Mouse (Mus musculus): ENCODE results near the gene Fam83e.
A peak's percentile ranks its signal among the peaks of the same experiment; 100 is the strongest.

The Fam83e gene

DNA sequence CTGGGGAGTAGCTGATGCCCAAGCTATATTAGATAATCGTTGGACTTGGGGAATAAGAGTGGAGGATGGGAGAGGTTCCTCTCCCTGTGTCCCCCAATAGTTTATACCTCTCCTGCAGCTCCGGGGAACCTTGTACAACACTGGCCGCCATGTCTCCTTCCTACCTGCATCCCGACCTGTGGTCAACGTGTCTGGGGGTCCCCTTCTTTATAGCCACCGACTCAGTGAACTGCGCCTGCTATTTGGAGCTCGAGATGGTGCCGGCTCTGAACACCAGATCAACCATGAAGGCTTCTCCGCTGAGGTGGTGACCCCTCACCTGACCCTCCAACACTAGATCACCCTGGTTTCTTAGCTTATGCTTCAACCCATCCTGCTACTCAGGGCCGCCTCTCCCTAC, 18.7 kb upstream of the Fam83e start:
- DNase-seq: peak in 1 of 2 experiments; percentile 35

DNA sequence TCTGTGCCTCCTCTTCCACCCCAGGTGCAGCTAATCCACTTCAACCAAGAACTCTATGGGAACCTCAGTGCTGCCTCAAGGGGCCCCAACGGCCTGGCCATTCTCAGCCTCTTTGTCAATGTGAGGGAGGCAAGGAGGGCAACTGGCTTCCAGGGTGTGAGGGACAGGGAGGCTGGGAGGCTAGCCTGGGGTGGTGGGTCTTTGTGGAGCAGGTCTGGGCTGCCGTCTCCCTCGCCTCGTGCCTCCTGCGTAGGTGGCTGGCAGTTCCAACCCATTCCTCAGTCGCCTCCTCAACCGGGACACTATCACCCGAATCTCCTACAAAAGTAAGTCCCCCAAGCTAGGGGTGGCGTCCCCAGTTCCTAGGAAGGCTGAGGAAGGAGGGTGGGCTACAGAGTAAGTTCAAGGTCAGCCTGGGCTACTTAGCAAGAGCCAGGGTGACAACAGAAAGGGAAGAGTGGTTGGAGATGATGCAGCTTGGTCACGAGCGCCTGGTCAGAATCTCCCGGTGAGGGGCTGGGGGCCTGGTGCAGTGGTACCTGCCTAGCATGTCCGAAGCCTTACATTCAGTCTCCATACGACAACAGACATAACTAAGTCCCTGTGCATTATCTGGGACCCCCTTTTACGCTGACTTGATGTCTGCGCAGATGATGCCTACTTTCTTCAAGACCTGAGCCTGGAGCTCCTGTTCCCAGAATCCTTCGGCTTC, 18.0 kb upstream of the Fam83e start:
- peak in 1 of 2 experiments; percentile 33 for DNase-seq

DNA sequence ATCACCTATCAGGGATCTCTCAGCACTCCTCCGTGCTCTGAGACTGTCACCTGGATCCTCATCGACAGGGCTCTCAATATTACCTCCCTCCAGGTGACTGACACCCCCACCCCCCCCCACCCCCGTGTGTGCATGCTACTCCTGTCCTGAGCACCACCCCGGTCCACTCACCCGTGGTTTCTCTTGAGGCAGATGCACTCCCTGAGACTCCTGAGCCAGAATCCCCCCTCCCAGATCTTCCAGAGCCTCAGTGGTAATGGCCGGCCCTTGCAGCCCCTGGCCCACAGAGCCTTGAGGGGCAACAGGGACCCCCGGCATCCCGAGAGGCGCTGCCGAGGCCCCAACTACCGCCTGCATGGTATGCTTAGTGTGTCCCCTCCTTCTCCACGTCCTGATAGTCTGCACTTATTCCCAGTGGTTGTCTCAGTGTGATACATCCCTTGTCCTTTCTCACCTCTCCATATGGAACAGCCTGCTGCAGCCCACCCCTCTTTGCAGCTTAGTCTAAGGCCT, 17.4 kb upstream of the Fam83e start:
- DNase-seq: no peak

DNA sequence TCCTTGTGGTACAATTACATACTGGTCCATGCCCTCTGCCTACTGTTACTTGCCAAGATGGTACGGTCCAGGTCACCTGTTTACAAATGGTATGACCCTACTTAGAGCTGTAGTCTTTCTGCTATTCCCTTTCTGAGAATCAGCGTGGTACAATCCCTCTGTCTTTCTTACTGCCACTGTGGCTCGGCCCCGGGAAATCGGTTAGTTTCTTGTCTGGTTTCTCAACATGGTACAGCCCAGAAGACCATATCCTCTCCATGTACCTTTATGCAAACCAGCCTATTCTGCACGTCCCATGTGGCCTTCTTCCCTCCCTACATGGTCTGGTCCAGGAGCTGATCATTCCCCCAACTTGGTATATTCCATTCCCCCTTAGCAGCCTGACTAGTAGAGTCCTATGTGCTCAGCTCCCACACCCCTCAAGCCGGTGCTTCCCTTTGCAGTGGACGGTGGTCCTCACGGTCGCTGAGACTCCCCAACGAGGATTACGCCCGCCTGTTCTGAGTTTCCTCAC, 16.9 kb upstream of the Fam83e start:
- DNase-seq: peak; percentile 81 to 91

DNA sequence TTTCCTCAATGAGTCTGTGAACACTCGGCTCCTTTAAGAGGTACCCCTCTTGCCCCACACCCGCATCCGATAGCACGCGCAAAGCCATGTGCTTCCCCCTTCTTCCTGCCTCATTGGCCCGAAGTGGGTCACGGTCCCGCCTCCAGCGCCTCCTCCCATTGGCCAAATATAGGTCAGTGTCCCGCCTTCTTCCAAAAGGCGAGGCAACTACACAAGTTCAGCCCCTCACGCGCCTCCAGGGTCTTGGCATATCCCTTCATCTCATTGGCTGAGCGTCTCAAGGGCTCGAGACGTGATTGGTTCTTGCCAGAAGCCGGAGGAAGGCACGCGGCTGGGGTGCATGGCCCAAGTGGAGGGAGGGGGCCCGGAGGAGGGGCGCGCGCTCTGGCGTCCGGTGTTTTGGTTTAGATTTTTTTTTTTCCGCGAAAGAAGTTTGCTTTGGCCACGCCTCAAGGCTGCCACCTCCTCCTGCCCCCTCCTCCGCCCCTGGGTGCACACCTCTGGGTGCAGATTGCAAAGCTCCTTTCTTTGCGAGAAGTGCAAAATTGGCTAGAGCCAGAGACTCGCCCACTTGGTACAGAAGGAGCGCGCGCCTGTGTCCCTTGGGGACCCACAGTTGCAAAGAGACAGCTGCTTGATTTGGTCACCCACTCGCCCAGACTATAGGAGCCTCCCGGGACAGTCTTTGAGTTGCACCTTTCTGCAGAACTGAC, 16.1 kb upstream of the Fam83e start, which contains the start of gene Dbp:
Gene Dbp, plus strand, starts transcription at position 359 of the 713 bp plus-strand sequence.
- peak; percentile 100 for DNase-seq

DNA sequence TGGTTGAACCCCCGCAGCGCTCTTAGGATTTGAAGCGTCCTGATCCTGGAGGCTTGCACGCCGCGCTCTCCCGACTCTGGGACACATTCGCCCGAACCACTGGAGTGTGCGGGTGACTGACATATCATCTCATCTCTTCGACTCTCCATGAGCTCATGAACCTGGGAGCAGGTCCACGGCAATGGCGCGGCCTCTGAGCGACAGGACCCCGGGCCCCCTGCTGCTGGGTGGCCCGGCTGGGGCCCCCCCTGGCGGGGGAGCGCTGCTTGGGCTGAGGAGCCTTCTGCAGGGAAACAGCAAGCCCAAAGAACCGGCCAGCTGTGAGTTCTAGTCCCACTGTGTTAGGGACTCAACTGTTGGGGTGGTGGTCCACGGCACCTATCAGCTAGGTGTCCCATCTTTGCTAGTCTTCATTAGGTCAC, 15.6 kb upstream of the Fam83e start:
- no peak for DNase-seq

DNA sequence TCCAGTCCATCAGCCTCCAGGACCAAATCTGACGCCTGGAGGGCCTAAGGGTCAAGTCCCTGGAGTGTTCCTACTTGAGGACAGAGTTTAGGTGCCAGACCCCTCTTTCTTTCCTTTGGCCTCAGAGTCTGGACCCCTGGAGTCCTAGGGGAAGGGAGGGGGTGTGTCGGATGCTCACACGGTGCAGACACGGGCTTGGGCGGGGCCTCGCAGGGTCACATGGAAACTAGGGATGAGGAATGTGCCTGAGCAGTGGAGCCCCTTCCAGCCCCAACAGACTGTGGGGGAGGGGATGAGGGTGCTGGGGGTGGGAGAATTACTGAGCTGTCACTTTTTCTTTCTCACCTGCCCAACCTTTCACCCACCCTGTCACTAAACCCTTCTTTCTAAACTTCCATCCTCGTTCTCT, 15.1 kb upstream of the Fam83e start:
- peak; percentile 96 for DNase-seq

DNA sequence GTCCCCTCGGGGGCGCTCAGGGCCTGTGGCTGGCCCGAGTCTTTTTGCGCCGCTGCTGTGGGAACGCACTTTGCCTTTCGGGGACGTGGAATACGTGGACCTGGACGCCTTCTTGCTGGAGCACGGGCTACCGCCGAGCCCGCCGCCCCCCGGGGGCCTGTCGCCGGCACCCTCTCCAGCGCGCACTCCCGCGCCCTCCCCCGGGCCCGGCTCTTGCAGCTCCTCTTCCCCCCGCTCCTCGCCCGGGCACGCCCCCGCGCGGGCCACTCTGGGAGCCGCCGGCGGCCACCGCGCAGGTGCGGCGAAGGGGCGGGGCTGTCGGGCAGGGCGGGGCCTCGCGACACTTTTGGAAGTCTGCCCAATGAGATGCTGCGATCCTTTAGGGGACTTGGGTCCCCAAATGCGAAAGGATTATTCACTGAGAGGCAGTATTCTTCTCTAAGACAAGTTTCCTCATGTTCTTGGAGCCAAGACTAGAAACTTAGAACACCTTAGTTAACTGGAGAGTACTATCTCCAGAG, 14.2 kb upstream of the Fam83e start:
- DNase-seq: peak; percentile 89 to 92

DNA sequence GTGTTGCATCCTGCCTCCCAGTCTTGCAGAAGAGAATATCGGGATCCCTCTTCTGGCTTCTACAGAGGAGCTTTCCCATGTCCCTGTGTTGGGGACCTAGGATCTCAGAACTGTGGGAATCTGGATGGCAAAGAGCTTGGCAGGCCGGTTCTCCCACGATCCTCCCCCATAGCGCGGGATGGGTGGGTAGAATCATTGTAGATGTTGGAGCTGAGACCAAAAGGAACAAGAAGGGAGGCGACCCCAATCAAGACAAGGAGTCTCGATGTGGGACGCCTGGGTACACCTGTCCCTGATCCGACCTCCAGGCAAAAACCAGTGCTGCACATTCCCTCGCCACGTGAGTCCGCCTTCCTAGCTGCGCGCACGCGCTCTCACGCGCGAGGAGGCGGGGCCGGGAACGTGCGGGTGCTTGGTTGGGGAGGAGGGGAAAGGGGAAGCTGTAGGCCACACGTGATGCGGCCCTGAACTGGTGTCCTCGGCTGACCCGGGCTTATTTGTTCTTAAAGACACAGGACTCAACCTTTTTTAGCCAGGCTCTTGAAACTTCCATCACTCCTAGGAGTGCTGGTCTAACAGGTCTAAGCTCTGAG, 13.5 kb upstream of the Fam83e start:
- peak; percentile 99 to 100 for DNase-seq

DNA sequence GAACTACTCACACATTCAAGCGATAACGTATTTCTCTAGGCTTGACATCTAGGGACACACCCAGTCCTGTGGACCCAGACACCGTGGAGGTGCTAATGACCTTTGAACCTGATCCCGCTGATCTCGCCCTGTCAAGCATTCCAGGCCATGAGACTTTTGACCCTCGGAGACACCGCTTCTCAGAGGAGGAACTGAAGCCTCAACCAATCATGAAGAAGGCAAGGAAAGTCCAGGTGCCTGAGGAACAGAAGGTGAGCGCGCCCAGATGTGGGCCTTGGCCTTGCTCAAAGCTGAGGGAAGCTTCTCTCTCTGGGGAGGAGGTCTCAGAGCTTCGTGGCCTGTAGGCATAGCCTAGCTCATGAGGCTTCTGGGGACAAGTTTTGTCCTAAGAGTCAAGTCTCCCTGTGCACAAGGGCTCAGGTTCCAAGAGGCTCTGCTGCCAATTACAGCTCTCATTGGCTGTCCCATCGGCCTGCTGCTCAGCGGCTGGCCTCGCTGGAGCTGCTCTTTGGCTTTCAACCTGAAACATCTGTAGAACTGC, 12.7 kb upstream of the Fam83e start:
- peak; percentile 88 to 91 for DNase-seq

DNA sequence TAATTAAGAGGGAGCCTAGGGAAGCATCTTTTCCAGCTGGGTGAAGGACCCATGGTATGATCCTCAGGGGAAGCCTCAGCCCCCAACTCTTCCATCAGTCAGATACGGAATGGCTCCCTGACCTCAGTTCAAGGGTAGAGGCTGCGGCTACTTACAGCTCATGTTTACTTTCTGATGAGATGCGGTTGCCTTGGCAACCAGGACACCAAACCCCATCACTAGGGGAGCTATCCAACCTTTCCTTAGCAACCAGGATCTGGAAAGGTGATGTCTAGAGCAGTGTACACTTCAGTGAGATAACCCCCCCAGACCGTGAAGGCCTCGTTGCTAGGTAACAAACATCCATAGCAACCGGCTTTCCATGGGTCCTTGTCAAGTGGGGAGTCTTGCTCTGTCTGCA, 12.0 kb upstream of the Fam83e start:
- DNase-seq: peak; percentile 33 to 61

DNA sequence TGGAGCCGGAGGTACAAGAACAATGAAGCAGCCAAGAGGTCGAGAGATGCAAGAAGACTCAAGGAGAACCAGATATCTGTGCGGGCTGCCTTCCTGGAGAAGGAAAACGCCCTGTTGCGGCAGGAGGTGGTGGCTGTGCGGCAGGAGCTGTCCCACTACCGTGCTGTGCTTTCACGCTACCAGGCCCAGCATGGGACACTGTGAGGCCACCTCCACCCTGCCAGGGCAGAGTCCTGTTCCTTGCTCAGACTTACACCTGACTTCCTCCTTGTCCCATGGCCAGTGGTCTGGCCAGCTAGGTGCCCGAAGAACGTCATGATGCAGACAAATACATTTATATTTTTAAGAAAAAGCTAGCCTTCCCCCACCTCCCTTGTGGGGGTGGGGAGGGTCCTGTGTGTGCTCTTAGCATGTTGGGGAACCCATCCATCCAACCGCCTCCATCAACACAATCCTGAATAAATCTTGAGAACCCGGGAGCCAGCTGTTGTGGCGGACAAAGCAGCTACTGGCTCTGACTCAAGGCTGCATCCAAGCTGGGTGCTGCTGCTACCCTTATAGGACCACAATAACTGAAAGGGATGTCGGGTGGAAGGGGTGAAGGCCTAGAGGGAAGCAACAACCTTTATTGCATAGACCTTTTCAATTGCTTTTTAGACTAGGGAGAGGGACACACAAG, 11.2 kb upstream of the Fam83e start:
- DNase-seq: peak; percentile 40 to 44

DNA sequence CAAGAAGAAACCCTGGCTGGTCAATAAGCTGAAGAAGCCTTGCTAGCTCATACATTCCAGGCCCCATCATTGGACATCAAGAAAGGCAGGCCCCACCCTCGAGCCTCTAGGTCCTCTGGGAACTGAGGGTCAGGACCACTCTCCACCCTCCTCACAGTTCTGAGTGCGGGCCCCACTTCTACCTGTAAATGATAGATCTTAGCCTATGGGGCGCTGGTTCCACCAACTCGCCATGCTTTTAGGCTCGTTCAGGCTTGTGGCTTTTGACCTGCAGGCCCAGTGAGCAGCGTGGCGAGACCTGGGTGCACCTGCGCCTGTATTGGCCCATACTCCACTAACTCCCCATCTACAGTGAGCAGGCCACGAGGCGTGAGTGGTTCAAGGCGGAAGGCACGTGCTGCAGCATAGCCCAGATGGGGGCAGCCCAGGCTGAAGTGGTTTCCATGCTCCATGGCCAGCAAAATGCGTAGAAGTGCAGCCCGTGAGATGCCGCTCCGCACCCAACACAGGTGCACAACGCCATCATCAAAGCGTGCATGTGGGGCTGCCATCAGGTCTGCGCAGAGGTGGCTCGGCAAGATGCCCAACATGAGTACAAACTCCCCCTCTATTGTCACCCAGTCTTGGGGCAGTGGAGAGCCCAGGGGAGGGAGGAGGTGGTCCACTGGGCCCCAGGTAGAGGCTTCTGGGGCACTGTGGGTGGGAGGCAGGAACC, 10.4 kb upstream of the Fam83e start:
- peak in 1 of 2 experiments; percentile 62 for DNase-seq

DNA sequence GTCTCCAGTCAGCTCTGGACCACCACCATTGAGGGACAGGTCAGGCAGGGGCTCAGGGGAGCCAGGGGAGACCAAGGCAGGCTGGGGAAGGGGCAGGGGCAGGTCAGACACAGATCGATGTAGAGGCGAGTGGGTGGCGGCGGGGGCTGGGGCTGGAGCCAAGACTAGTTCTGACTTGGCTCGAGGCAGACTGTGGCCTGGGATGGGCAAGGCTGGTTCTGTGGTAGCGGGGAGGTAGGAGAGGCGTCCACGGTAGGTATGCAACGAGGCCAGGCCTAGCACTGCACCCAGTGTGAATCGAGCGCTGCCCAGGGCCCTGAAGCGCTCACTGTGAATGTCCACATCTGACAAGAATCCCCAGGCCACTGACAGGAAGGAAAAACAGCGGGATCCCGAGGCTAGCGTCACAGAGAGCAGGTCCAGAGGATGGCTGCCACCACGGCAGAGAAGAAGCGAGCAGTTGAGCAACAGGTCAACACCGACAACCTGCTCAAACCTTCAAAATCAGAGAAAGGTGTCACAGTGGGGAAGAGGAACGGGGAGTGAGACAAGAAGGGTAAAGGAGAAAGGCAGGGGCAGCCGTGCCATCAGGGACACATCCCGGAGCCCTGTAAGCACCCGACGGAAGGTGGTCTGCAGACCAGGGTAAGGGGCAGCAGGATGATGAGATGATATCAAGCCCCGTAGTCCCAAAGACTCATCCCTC, 9.5 kb upstream of the Fam83e start:
- peak; percentile 36 to 37 for DNase-seq

DNA sequence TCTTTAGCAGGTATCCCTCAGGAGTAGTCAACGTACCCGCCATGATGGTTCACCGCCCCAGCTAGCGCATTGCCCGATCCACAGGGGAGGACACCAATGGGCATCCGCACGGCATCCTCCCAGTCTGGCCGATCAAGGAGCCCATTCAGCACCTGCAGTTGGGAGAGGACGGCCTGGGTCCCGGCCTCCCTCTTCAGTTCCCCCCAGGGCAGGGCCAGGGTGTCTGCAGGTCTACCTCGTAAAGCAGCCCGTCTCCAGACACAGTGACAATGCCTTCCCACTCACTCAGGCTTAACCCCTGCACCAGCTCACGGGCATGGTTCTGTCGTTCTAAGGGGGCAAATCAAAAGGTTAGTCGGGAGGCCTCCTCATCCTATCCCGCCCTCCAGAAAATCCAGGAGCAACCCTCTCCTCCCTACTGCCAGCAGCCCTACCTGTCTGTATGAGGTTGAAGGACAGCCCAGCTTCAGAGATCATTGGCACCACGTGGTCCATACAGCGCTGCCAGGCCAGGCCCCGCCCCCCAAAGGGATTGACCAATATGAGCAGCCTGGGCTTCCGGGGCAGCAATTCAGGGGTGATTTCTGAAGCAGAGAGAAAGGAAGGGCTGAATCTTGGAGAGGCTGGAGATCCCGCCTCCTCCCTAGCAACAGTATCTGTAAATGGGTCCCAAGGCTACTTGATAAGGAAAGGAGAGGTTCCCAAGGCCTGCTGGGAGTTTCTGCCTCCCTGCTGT, 8.8 kb upstream of the Fam83e start:
- DNase-seq: peak; percentile 94 to 96

DNA sequence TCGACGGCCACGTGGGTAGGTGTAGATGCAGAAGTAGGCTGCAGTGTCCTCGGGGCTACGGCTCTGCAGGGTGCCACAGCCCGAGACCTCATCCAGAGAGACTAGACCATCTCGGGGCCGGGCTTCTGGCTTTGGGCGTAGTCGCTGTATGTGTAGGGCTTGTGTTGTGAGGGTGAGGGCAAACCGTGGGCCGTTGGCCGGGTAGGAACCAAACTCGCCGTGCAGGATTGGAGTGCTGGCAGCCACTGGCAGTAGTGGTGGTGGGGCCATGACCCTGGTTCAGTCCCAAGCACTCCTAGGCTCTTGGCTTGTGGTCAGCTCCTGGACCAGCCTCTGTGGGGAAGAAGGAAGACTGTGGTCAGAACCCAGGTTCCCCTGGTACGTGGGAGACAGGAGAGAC, 7.6 kb upstream of the Fam83e start:
- peak; percentile 46 to 58 for DNase-seq

DNA sequence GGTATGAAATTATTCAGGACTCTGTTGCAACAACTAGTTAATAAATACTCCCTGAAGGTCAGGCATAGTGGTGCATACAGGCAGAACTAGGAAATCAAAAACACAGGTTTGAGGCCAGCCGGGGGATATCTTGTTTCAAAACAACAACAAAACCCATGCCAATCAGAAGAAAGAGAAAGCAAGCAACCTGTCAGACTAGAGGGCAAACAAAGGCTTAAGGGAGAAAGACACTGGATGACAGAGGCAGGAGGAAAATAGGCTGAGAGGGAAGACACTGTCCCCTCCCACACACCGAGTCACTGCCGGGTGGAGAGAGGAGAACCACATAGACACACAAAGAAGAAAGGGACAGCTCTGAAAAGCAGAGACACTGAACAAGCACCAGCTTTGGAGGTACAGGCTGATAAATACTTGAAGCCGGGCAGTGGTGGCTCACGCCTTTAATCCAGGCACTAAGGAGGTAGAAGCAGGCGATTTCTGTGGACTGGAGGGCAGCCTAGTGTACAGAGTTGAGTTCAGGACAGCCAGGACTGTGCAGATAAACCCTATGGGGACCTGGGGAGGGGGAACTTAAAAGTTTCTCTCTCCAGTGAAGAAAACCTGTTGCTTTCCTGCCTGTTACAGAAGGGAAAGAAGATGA, 7.0 kb upstream of the Fam83e start:
- peak in 1 of 2 experiments; percentile 53 for DNase-seq

DNA sequence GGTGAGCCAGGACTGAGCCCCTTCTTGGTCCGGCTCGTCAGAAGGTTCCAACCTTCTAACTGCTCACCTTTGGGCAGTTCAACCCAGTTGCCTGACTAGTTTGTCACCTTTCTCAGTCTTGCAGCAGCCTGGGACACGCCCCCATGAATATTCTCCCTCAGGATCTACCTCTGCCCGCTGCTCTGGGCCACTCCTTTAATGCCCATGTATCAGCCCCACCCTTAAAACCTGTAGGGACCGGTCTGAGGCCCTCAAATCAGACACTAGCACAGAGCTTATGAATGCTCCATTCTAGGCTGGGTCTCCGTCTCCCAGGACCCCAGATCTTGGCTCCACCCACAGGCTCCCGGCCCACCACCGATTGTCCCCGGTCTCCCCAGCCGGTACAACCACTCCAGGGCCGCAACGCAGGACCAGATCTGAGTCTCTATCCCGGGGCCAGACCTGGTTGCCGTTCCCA, 6.4 kb upstream of the Fam83e start:
- DNase-seq: peak in 1 of 2 experiments; percentile 81

DNA sequence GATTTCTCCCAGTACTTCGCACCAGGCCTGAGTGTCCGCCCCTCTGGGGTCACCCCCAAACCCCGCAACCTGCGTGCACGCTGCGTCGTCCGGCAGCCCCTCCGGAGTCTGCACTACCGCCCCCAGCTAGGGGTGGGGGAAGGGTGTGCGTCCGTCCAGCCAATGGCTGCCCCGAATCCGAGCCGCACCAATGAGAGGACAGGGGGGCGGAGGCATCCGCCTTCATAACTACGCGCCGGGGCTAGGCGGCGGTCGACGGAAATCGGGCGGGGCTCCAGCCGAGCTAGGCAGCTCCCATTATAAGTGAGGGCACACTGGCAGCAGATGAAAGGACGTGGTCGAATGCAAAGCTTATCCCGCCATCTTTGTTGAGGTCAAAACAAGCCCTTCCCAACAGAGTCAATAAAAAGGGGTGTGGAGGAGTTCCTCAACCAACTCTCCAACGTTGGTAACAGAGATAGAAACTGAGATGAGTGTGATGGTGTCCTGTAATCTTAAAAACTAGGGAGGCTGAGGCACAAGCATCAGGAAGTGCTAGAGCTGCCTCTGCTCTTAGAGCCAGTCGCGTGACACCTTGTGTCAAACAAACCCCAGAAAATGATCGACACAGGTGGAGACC, 5.8 kb upstream of the Fam83e start, which contains the start of gene Rpl18:
Gene Rpl18, plus strand, starts transcription at position 368 of the 619 bp plus-strand sequence.
- DNase-seq: peak; percentile 98 to 99
